Mouse (Mus musculus): ENCODE measurements at regions not wholly inside any gene's neighbourhood (a gene's known extent, or its start where the extent isn't known, plus 50 kb on each side); places are given as distances from the start of the nearest gene placed in this dataset.

DNA sequence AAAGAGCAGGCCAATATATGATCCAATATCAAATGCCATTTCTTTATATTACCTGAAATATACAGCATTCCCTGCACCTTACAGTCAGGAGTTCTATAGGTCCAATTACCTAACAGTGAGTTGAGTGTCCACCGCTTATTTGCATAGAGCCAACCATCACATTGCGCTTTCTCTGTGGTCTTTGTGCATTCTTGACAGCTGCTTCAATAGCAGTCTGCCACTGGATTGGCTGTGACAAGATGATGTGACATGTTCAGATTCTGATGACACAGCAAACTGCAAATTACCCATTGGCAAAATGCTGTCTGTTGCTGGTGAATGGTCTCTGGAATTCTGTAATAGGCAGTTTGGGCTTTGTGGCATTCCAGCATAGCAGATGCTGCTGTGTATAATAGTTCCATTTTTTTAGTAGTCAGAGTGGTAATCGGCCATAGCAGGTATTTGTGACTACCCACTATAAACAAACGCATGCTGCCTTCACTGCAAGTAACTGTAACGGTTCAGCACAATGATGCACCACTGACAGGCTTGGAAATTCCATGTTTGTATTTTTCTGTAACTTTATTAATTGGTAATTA, 253.8 kb downstream of the Cxxc4 start:
- TF ChIP-seq CTCF (IDR thresholded peaks at IDR 0.05; ENCODE audit: control insufficient read depth, insufficient read depth, low read length) (no peak), POLR2A (IDR thresholded peaks at IDR 0.05; ENCODE audit: borderline replicate concordance, control insufficient read depth, low read depth, low read length) (no peak)

Measured in bone marrow, adult 2 months (tissue).